Mouse (Mus musculus) ES-Bruce4 (cell line): Measurements from ENCODE around the gene Zfp800.

Source experiments
- CTCF ChIP-seq: IDR thresholded peaks from one replicate; pipeline ENCODE4 v1.8.1; 2011; ENCODE audit warnings: low read depth, low read length
- EP300 ChIP-seq: IDR thresholded peaks from 2 replicates; pipeline ENCODE4 v1.6.1; 2011; ENCODE audit warnings: low read depth, low read length; ENCODE audit not compliant: insufficient read depth
- POLR2A ChIP-seq: IDR thresholded peaks from one replicate; pipeline ENCODE4 v1.8.1; 2011; ENCODE audit warnings: low read length; ENCODE audit not compliant: insufficient read depth

DNA sequence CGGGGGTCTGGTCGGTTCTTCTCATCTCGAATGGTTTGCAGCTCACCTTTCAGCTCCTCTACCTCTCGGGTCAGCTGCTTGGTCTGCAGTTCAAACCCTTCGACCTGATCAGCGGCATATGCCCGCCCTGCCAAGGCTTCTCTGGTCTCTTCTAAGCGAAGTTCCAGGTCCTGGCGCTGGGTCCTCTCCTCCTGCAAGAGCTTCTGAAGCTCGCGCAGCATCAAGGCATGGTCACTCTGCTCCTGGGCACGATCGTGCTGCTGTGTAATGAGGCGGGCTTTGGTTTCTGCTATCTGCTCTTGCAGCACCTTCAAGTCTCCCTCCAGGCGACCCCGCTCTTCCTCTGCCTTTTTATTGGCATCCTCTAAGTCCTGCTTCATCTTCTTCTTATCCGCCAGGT lies 22.6 kb upstream of the Zfp800 start:
- no peak for TF ChIP-seq CTCF
- TF ChIP-seq POLR2A, result no peak
- TF ChIP-seq EP300, result no peak
